Mouse (Mus musculus) layer of hippocampus, postnatal 25 days (tissue): ENCODE results near the gene Lim2. TPM values are rescaled to one million over a fixed set of nuclear protein-coding genes. Genes with fewer than 3 reads are reported as not detected.
"Not testable (repeated sequence)": the region's sequence is repeated elsewhere in the genome, so short reads cannot be mapped to it uniquely, and the experiment has no call there.

ENCODE experiments used
- DNase-seq, 2 experiments: peaks; one replicate each; pipeline ENCODE4 v3.0.0; 2022; ENCODE audit warnings: mixed read lengths in 2 of 2, low spot score in 1 of 2; ENCODE audit errors: extremely low spot score in 1 of 2
- total RNA-seq, 2 experiments: library from RNA; stranded (reverse); gene quantifications; 2 replicates each; pipeline ENCODE4 v1.2.3; 2021

The Lim2 gene
- not detected for total RNA-seq

GRCm38 (mm10) chr7:43427406-43427805 lies at the start of gene Lim2:
Lim2 (plus strand) TSS chr7:43427670.
- no peak for DNase-seq

GRCm38 (mm10) chr7:43378226-43378625 lies 49.2 kb upstream of the Lim2 start:
- peak in 1 of 2 experiments; percentile 48 for DNase-seq

- no peak for DNase-seq
These were observed 34.9 kb upstream of the Lim2 start for GRCm38 (mm10) chr7:43392349-43393121.

GRCm38 (mm10) chr7:43399501-43399900 lies 28.0 kb upstream of the Lim2 start:
- DNase-seq: no peak

GRCm38 (mm10) chr7:43402718-43403117 lies 24.8 kb upstream of the Lim2 start:
- DNase-seq: no peak

- no peak for DNase-seq
These were observed 19.9 kb upstream of the Lim2 start for GRCm38 (mm10) chr7:43407573-43407972.

GRCm38 (mm10) chr7:43408131-43408553 lies 19.3 kb upstream of the Lim2 start, which contains the start of gene Siglecg:
Siglecg (plus strand) TSS chr7:43408204.
- DNase-seq: no peak

- DNase-seq: no peak
These were observed 18.4 kb upstream of the Lim2 start for GRCm38 (mm10) chr7:43409084-43409483.

- not testable (repeated sequence) for DNase-seq
These were observed 15.7 kb upstream of the Lim2 start for GRCm38 (mm10) chr7:43411724-43412123.

- DNase-seq: no peak
These were observed 10.2 kb upstream of the Lim2 start for GRCm38 (mm10) chr7:43417298-43417697.

- DNase-seq: peak; percentile 84 to 96
These were observed 4.4 kb upstream of the Lim2 start for GRCm38 (mm10) chr7:43422995-43423617.

GRCm38 (mm10) chr7:43423991-43424625 lies 3.4 kb upstream of the Lim2 start:
- no peak for DNase-seq

GRCm38 (mm10) chr7:43429500-43429899 lies 2.0 kb downstream of the Lim2 start:
- DNase-seq: no peak

- no peak for DNase-seq
These were observed 5.4 kb downstream of the Lim2 start for GRCm38 (mm10) chr7:43432891-43433290.

GRCm38 (mm10) chr7:43434676-43435075 lies 7.2 kb downstream of the Lim2 start:
- no peak for DNase-seq

GRCm38 (mm10) chr7:43436341-43437255 lies 9.1 kb downstream of the Lim2 start, which contains the start of gene Nkg7:
Nkg7 (plus strand) TSS chr7:43437073.
- DNase-seq: no peak

- no peak for DNase-seq
These were observed 11.1 kb downstream of the Lim2 start for GRCm38 (mm10) chr7:43438611-43439010.

- DNase-seq: no peak
These were observed 13.0 kb downstream of the Lim2 start, which contains the start of gene Cldnd2 for GRCm38 (mm10) chr7:43440482-43440881. Cldnd2 (plus strand) TSS chr7:43440782.

- DNase-seq: no peak
These were observed 13.6 kb downstream of the Lim2 start for GRCm38 (mm10) chr7:43441071-43441470.

- no peak for DNase-seq
These were observed 15.2 kb downstream of the Lim2 start for GRCm38 (mm10) chr7:43442684-43443083.
